Mouse (Mus musculus) heart, postnatal 25 days (tissue): ENCODE results near the gene Me1. TPM values are rescaled to one million over a fixed set of nuclear protein-coding genes. Genes with fewer than 3 reads are reported as not detected.

Source experiments
- DNase-seq: peaks from one replicate; pipeline ENCODE4 v3.0.0; 2022; ENCODE audit warnings: low spot score
- intact Hi-C: fragments of 180-260 bp; cut with DNase I; formaldehyde crosslinking; loops from one replicate; pipeline ENCODE4 v1.15.1; 2025
- total RNA-seq, 2 experiments: library from RNA; stranded (reverse); gene quantifications; 2 replicates each; pipeline ENCODE4 v1.2.3; 2021

Gene Me1
- total RNA-seq, result 10 to 100 TPM; 86.7 to 92.3 TPM

GRCm38 (mm10) chr9:86695818-86696261, at the start of gene Me1:
Gene Me1 (minus strand): TSS chr9:86695953.
- no peak for DNase-seq
- intact Hi-C loops, result no loop called here

GRCm38 (mm10) chr9:86744041-86744440, 48.3 kb upstream of the Me1 start:
- intact Hi-C loops, result no loop called here
- DNase-seq, result no peak

- intact Hi-C loops, result no loop called here
- no peak for DNase-seq
Measured at GRCm38 (mm10) chr9:86742959-86743911, 47.5 kb upstream of the Me1 start, which contains the start of gene Prss35. Gene Prss35 (plus strand): TSS chr9:86743649.

GRCm38 (mm10) chr9:86739971-86740370, 44.2 kb upstream of the Me1 start:
- intact Hi-C loops, result no loop called here

GRCm38 (mm10) chr9:86738801-86739200, 43.0 kb upstream of the Me1 start:
- no peak for DNase-seq
- intact Hi-C loops, result no loop called here

More at GRCm38 (mm10) chr9:86739971-86740370, 44.2 kb upstream of the Me1 start:
- DNase-seq, result no peak

- intact Hi-C loops, result no loop called here
Measured at GRCm38 (mm10) chr9:86738067-86738466, 42.3 kb upstream of the Me1 start.

GRCm38 (mm10) chr9:86736991-86737390, 41.2 kb upstream of the Me1 start:
- intact Hi-C loops, result no loop called here
- DNase-seq, result no peak

More at GRCm38 (mm10) chr9:86738067-86738466, 42.3 kb upstream of the Me1 start:
- DNase-seq, result no peak

- intact Hi-C loops, result no loop called here
- DNase-seq, result no peak
Measured at GRCm38 (mm10) chr9:86734795-86735194, 39.0 kb upstream of the Me1 start.

GRCm38 (mm10) chr9:86734357-86734756, 38.6 kb upstream of the Me1 start:
- DNase-seq, result no peak
- intact Hi-C loops, result no loop called here

GRCm38 (mm10) chr9:86729811-86730210, 34.1 kb upstream of the Me1 start:
- DNase-seq, result no peak
- intact Hi-C loops, result no loop called here

GRCm38 (mm10) chr9:86729084-86729483, 33.3 kb upstream of the Me1 start:
- no peak for DNase-seq
- intact Hi-C loops, result no loop called here

GRCm38 (mm10) chr9:86728214-86728814, 32.6 kb upstream of the Me1 start:
- no peak for DNase-seq
- intact Hi-C loops, result no loop called here

GRCm38 (mm10) chr9:86726381-86726720, 30.6 kb upstream of the Me1 start:
- DNase-seq, result no peak
- intact Hi-C loops, result no loop called here

- no peak for DNase-seq
- intact Hi-C loops, result no loop called here
Measured at GRCm38 (mm10) chr9:86725604-86726380, 30.0 kb upstream of the Me1 start.

GRCm38 (mm10) chr9:86725066-86725465, 29.3 kb upstream of the Me1 start:
- no peak for DNase-seq
- intact Hi-C loops, result no loop called here

GRCm38 (mm10) chr9:86720794-86721193, 25.0 kb upstream of the Me1 start:
- no peak for DNase-seq
- intact Hi-C loops, result no loop called here

GRCm38 (mm10) chr9:86720227-86720626, 24.5 kb upstream of the Me1 start:
- intact Hi-C loops, result no loop called here

GRCm38 (mm10) chr9:86717119-86717518, 21.4 kb upstream of the Me1 start:
- no peak for DNase-seq
- intact Hi-C loops, result no loop called here

More at GRCm38 (mm10) chr9:86720227-86720626, 24.5 kb upstream of the Me1 start:
- no peak for DNase-seq

- DNase-seq, result no peak
- intact Hi-C loops, result no loop called here
Measured at GRCm38 (mm10) chr9:86716540-86716939, 20.8 kb upstream of the Me1 start.

- no peak for DNase-seq
- intact Hi-C loops, result no loop called here
Measured at GRCm38 (mm10) chr9:86714089-86714488, 18.3 kb upstream of the Me1 start.
